Mouse (Mus musculus): ENCODE measurements around the gene Ucp2. TPM values are rescaled to one million over a fixed set of nuclear protein-coding genes. Genes with fewer than 3 reads are reported as not detected.

Gene Ucp2
- total and polyA plus RNA-seq, 2 experiments from 2014 or later: 234 to 342 TPM

DNA sequence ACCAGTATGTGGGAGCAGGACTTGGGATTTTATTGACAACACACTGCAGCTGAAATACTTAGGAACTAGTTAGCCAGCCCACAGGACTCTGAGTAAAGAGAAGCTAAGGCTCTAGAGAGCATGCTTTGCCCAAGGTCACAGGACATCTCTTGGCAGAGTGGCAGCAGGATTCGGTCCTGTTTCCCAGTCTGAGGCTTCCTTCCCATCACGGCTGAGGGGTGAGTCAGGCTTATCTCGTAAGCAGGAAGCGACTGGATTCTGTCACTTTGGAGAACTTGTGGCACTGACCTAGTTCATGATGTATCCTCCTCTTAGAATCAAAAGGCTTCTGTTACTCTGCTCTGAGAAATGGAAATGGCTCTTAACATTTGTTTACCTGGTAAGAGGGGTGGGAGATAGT is 54.5 kb downstream of the Ucp2 start:
- WGBS: 16% methylated on average over 4 of the region's 4 CpGs
- Histone ChIP-seq H3K4me3 (ENCODE audit: low read depth, low read length) (no peak overlapping the region), H3K9me3 (replicated peaks; ENCODE audit: control insufficient read depth, low read length) (no peaks in the 10 kb centered on the region), H3K36me3 (replicated peaks; ENCODE audit: control insufficient read depth, insufficient read depth, low read length) (peaks cover 24% of the 10 kb centered on the region), H3K27me3 (ENCODE audit: control insufficient read depth, insufficient read depth, low read length) (no peaks in the 10 kb centered on the region), H3K4me2 (ENCODE audit: low read depth, low read length) (no peak overlapping the region), H3K4me1 (ENCODE audit: control insufficient read depth, insufficient read depth) (peaks cover 3% of the 10 kb centered on the region; the same call in 1 of the 2 replicates), H3K27ac (ENCODE audit: low read depth) (peak overlapping the region; percentile 11; the same call in 1 of the 2 replicates), H3K9ac (replicated peaks; ENCODE audit: low read depth, low read length) (no peak overlapping the region)
- DNase-seq (ENCODE audit: low spot score) (no peak), ATAC-seq (ENCODE audit: insufficient read depth, low read depth) (no peak)
- TF ChIP-seq EP300 (IDR thresholded peaks at IDR 0.05; ENCODE audit: low read depth) (no peak), CTCF (IDR thresholded peaks at IDR 0.05; ENCODE audit: low read depth) (no peak)

DNA sequence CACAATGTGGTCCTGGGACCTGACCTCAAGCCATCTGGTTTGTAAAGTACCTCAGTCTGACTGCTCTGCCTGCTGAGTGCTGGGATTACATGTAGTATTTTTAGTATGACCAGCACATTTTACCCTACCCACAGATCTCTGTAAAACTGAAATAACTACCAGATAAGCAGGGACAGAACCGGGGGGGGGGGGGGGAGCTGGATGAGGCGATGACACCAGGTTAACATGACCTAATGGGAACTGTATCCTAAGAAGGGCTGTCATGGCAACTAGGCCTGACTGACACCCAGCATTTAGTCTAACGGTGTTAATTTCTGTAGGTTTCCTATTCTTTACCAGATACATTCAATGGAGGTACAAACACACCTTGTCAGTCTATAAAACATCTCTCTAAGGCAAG is 56.7 kb downstream of the Ucp2 start:
- H3K9me3 ChIP-seq (replicated peaks; ENCODE audit: control insufficient read depth, low read length): no peaks in the 10 kb centered on the region
- DNase-seq (ENCODE audit: low spot score): no peak
- TF ChIP-seq CTCF (IDR thresholded peaks at IDR 0.05; ENCODE audit: low read depth) (no peak), EP300 (IDR thresholded peaks at IDR 0.05; ENCODE audit: low read depth) (no peak)
- WGBS: 42% methylated on average over 3 of the region's 3 CpGs
- peak; percentile 77 for ATAC-seq (ENCODE audit: insufficient read depth, low read depth)
- peaks cover 5% of the 10 kb centered on the region; the same call in 1 of the 2 replicates for H3K4me1 ChIP-seq (ENCODE audit: control insufficient read depth, insufficient read depth)
- H3K4me3 ChIP-seq (ENCODE audit: low read depth, low read length): no peak overlapping the region
- H3K27ac ChIP-seq (ENCODE audit: low read depth): peak overlapping the region; percentile 44
- H3K36me3 ChIP-seq (replicated peaks; ENCODE audit: control insufficient read depth, insufficient read depth, low read length): peaks cover 28% of the 10 kb centered on the region
- no peak overlapping the region for H3K4me2 ChIP-seq (ENCODE audit: low read depth, low read length)
- no peaks in the 10 kb centered on the region for H3K27me3 ChIP-seq (ENCODE audit: control insufficient read depth, insufficient read depth, low read length)
- H3K9ac ChIP-seq (replicated peaks; ENCODE audit: low read depth, low read length): no peak overlapping the region

GRCm38 (mm10) chr7:100550338-100551007 is 57.3 kb downstream of the Ucp2 start:
- Histone ChIP-seq H3K27ac (ENCODE audit: low read depth) (peak overlapping the region; percentile 44), H3K4me2 (ENCODE audit: low read depth, low read length) (no peak overlapping the region), H3K36me3 (replicated peaks; ENCODE audit: control insufficient read depth, insufficient read depth, low read length) (peaks cover 28% of the 10 kb centered on the region), H3K27me3 (ENCODE audit: control insufficient read depth, insufficient read depth, low read length) (no peaks in the 10 kb centered on the region), H3K9ac (replicated peaks; ENCODE audit: low read depth, low read length) (no peak overlapping the region), H3K4me3 (ENCODE audit: low read depth, low read length) (no peak overlapping the region), H3K9me3 (replicated peaks; ENCODE audit: control insufficient read depth, low read length) (no peaks in the 10 kb centered on the region), H3K4me1 (ENCODE audit: control insufficient read depth, insufficient read depth) (peaks cover 11% of the 10 kb centered on the region; the same call in 1 of the 2 replicates)
- 34% methylated on average over 5 of the region's 5 CpGs for WGBS
- ATAC-seq (ENCODE audit: insufficient read depth, low read depth) (peak; percentile 21; the same call in 1 of the 2 replicates), DNase-seq (ENCODE audit: low spot score) (no peak)
- peak; percentile 40 for TF ChIP-seq CTCF (IDR thresholded peaks at IDR 0.05; ENCODE audit: low read depth)
- no peak for TF ChIP-seq EP300 (IDR thresholded peaks at IDR 0.05; ENCODE audit: low read depth)

Other genes starting within 250 kb of the Ucp2 start
- gene P4ha3, start 207.8 kb upstream of the Ucp2 start, total RNA-seq (2014; rRNA removed; ENCODE audit: low replicate concordance): 5.5 and 10.4 TPM in 2 replicates
- gene P4ha3, start 207.8 kb upstream of the Ucp2 start, polyA plus RNA-seq (2015; fragmentation: Nextera tagmentation; extraction: Ambion mirVana): 1.8 and 2.4 TPM in 2 replicates
- gene C2cd3, start 121.1 kb upstream of the Ucp2 start, total RNA-seq (2014; rRNA removed; ENCODE audit: low replicate concordance): 6.3 and 29.8 TPM in 2 replicates
- gene C2cd3, start 121.1 kb upstream of the Ucp2 start, polyA plus RNA-seq (2015; fragmentation: Nextera tagmentation; extraction: Ambion mirVana): 5.5 and 6.0 TPM in 2 replicates
- gene Ppme1, start 121.0 kb upstream of the Ucp2 start, total RNA-seq (2014; rRNA removed; ENCODE audit: low replicate concordance): 80.3 and 90.4 TPM in 2 replicates
- 44.6 and 48.7 TPM in 2 replicates for gene Ppme1, start 121.0 kb upstream of the Ucp2 start, polyA plus RNA-seq (2015; fragmentation: Nextera tagmentation; extraction: Ambion mirVana)
- 0.12 and 15.6 TPM in 2 replicates for gene Ucp3, start 20.3 kb upstream of the Ucp2 start, total RNA-seq (2014; rRNA removed; ENCODE audit: low replicate concordance)
- 17.6 and 23.3 TPM in 2 replicates for gene Ucp3, start 20.3 kb upstream of the Ucp2 start, polyA plus RNA-seq (2015; fragmentation: Nextera tagmentation; extraction: Ambion mirVana)
- not detected in 2 replicates for gene Dnajb13, start 21.6 kb downstream of the Ucp2 start, total RNA-seq (2014; rRNA removed; ENCODE audit: low replicate concordance)
- gene Dnajb13, start 21.6 kb downstream of the Ucp2 start, polyA plus RNA-seq (2015; fragmentation: Nextera tagmentation; extraction: Ambion mirVana): 0.07 and 0.52 TPM in 2 replicates
- 4.3 and 9.0 TPM in 2 replicates for gene Coa4, start 43.7 kb downstream of the Ucp2 start, total RNA-seq (2014; rRNA removed; ENCODE audit: low replicate concordance)
- gene Coa4, start 43.7 kb downstream of the Ucp2 start, polyA plus RNA-seq (2015; fragmentation: Nextera tagmentation; extraction: Ambion mirVana): 21.1 and 26.5 TPM in 2 replicates
- 66.0 and 87.6 TPM in 2 replicates for gene Rab6a, start 114.1 kb downstream of the Ucp2 start, total RNA-seq (2014; rRNA removed; ENCODE audit: low replicate concordance)
- gene Rab6a, start 114.1 kb downstream of the Ucp2 start, polyA plus RNA-seq (2015; fragmentation: Nextera tagmentation; extraction: Ambion mirVana): 73.8 and 78.1 TPM in 2 replicates
- gene Mrpl48, start 115.0 kb downstream of the Ucp2 start, total RNA-seq (2014; rRNA removed; ENCODE audit: low replicate concordance): 32.6 and 54.8 TPM in 2 replicates
- gene Mrpl48, start 115.0 kb downstream of the Ucp2 start, polyA plus RNA-seq (2015; fragmentation: Nextera tagmentation; extraction: Ambion mirVana): 119 and 121 TPM in 2 replicates
- 2.7 TPM in 1 of 2 replicates, not detected in the other for gene Plekhb1, start 169.1 kb downstream of the Ucp2 start, total RNA-seq (2014; rRNA removed; ENCODE audit: low replicate concordance)
- gene Plekhb1, start 169.1 kb downstream of the Ucp2 start, polyA plus RNA-seq (2015; fragmentation: Nextera tagmentation; extraction: Ambion mirVana): 1.0 and 1.1 TPM in 2 replicates
- gene Fam168a, start 213.3 kb downstream of the Ucp2 start, total RNA-seq (2014; rRNA removed; ENCODE audit: low replicate concordance): 22.0 and 29.0 TPM in 2 replicates
- gene Fam168a, start 213.3 kb downstream of the Ucp2 start, polyA plus RNA-seq (2015; fragmentation: Nextera tagmentation; extraction: Ambion mirVana): 19.7 and 20.0 TPM in 2 replicates

Measured in heart, postnatal 0 days (tissue).